Mouse (Mus musculus) neural tube, embryonic 11.5 days (tissue): ENCODE data around the gene Prr27. TPM values are rescaled to one million over a fixed set of nuclear protein-coding genes. Genes with fewer than 3 reads are reported as not detected.

Experiments
- polyA plus RNA-seq: library from polyadenylated mRNA; unstranded; fragments of >200 nt; fragmentation: Nextera tagmentation; extraction: Ambion mirVana; gene quantifications from 2 replicates; pipeline ENCODE4 v1.2.1, GENCODE M21; 2014

Gene Prr27
- polyA plus RNA-seq, 1 experiment from 2014 or later = not detected

Other genes starting within 250 kb of the Prr27 start
- gene Sult1e1, start 234.1 kb upstream of the Prr27 start, polyA plus RNA-seq = not detected in 2 replicates
- gene Csn1s1, start 159.5 kb upstream of the Prr27 start, polyA plus RNA-seq = not detected in 2 replicates
- not detected in 2 replicates for gene Csn2, start 126.1 kb upstream of the Prr27 start, polyA plus RNA-seq
- gene Csn1s2a, start 51.1 kb upstream of the Prr27 start, polyA plus RNA-seq = not detected in 2 replicates
- not detected in 2 replicates for gene Csn1s2b, start 17.6 kb upstream of the Prr27 start, polyA plus RNA-seq
- not detected in 2 replicates for gene Odam, start 59.3 kb downstream of the Prr27 start, polyA plus RNA-seq
- 1.0 TPM in 1 of 2 replicates, not detected in the other for gene Csn3, start 99.9 kb downstream of the Prr27 start, polyA plus RNA-seq
- not detected in 2 replicates for gene 2310003L06Rik, start 143.8 kb downstream of the Prr27 start, polyA plus RNA-seq
- gene Gm28434, start 143.8 kb downstream of the Prr27 start, polyA plus RNA-seq = not detected in 2 replicates
- not detected in 2 replicates for gene Cabs1, start 153.8 kb downstream of the Prr27 start, polyA plus RNA-seq
- gene Smr3a, start 176.9 kb downstream of the Prr27 start, polyA plus RNA-seq = not detected in 2 replicates